Mouse (Mus musculus) stomach, postnatal 0 days (tissue): ENCODE results near the gene Dpm1. TPM values are rescaled to one million over a fixed set of nuclear protein-coding genes. Genes with fewer than 3 reads are reported as not detected.
A peak's percentile ranks its signal among the peaks of the same experiment; 100 is the strongest.

Source experiments
- ATAC-seq: fragments of 200-750 bp; cut with Nextera tagmentation; 2 replicates; pipeline ENCODE4 v1.8.0; 2017; ENCODE audit not compliant: low FRiP score, low TSS enrichment
- DNase-seq: peaks from one replicate; pipeline ENCODE4 v3.0.0-alpha.2; 2016; ENCODE audit warnings: low spot score
- H3K27ac ChIP-seq: fragments of 300-500 bp; sonication (generic); replicated peaks from 2 replicates; pipeline ENCODE4 v1.5.1; 2014; ENCODE audit warnings: mild to moderate bottlenecking, control low read depth
- H3K27me3 ChIP-seq: fragments of 300-500 bp; sonication (generic); 2 replicates; pipeline ENCODE4 v1.6.1; 2014; ENCODE audit warnings: low read length; ENCODE audit not compliant: control insufficient read depth, insufficient read depth
- H3K36me3 ChIP-seq: fragments of 300-500 bp; sonication (generic); 2 replicates; pipeline ENCODE4 v1.6.1; 2014; ENCODE audit warnings: low read length, mixed read lengths; ENCODE audit not compliant: control insufficient read depth, insufficient read depth
- H3K4me1 ChIP-seq: fragments of 300-500 bp; sonication (generic); replicated peaks from 2 replicates; pipeline ENCODE4 v1.6.1; 2014; ENCODE audit warnings: antibody characterized with exemption; ENCODE audit not compliant: control insufficient read depth, insufficient read depth
- H3K4me2 ChIP-seq: fragments of 300-500 bp; sonication (generic); replicated peaks from 2 replicates; pipeline ENCODE4 v1.6.1; 2014; ENCODE audit warnings: low read depth, mild to moderate bottlenecking, control low read depth, moderate library complexity
- H3K4me3 ChIP-seq: fragments of 300-500 bp; sonication (generic); 2 replicates; pipeline ENCODE4 v1.5.1; 2014; ENCODE audit warnings: low read depth, low read length, control low read depth
- H3K9ac ChIP-seq: fragments of 300-500 bp; sonication (generic); 2 replicates; pipeline ENCODE4 v1.6.1; 2014; ENCODE audit warnings: mild to moderate bottlenecking, low read length, control low read depth, mixed read lengths
- H3K9me3 ChIP-seq: fragments of 300-500 bp; sonication (generic); 2 replicates; pipeline ENCODE4 v1.6.1; 2016; ENCODE audit warnings: low read length; ENCODE audit not compliant: control insufficient read depth
- CTCF ChIP-seq: IDR thresholded peaks from 2 replicates; pipeline ENCODE4 v1.5.1; 2016; ENCODE audit warnings: antibody characterized with exemption, low read depth, mild to moderate bottlenecking, moderate library complexity
- EP300 ChIP-seq: optimal IDR thresholded peaks from 2 replicates; pipeline ENCODE3; 2016; ENCODE audit warnings: antibody characterized with exemption
- WGBS: fragments of 180-500 bp; shearing (Covaris S2); extraction: QIAGEN DNeasy Blood & Tissue Kit; methylation state at CpG from one replicate; pipeline ENCODE4 v1.1.7; 2014; 5-methylcytosine and 5-hydroxymethylcytosine counted together
- polyA plus RNA-seq: library from polyadenylated mRNA; unstranded; fragments of >200 nt; fragmentation: Nextera tagmentation; extraction: Ambion mirVana; gene quantifications from 2 replicates; pipeline ENCODE4 v1.2.1, GENCODE M21; 2015

Dpm1 gene
- polyA plus RNA-seq, 1 experiment from 2014 or later, result 138 TPM

DNA sequence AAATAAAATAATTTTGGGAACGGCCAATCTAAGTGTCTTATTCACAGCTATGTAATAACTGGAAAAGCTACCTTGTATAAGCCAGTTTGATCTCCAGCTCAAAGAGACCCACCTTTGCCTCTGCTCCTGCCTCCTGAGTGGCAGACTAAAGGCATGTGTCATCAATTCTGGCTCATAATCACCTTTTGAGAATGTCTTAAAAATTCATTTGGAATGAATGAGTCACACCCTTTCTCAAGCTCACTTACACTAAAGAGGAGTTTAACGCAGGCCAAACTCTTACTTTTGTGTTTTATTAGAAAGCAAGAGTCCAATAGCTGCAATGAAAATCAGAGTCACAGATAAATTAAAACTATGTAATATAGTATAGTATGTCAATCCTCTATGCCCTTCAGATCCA is 38.5 kb downstream of the Dpm1 start:
- TF ChIP-seq CTCF (no peak), EP300 (no peak)
- Histone ChIP-seq H3K27ac (no peak overlapping the region), H3K9me3 (no peaks in the 10 kb centered on the region), H3K27me3 (no peaks in the 10 kb centered on the region), H3K4me1 (0 out of 2 replicates have a peak, but pooled peaks cover 7% of the 10 kb centered on the region), H3K9ac (no peak overlapping the region), H3K4me2 (no peak overlapping the region), H3K4me3 (no peak overlapping the region), H3K36me3 (peaks cover 5% of the 10 kb centered on the region)
- 68% methylated on average over 2 of the region's 2 CpGs for WGBS
- ATAC-seq (peak; percentile 33; the same call in 1 of the 2 replicates), DNase-seq (no peak)

DNA sequence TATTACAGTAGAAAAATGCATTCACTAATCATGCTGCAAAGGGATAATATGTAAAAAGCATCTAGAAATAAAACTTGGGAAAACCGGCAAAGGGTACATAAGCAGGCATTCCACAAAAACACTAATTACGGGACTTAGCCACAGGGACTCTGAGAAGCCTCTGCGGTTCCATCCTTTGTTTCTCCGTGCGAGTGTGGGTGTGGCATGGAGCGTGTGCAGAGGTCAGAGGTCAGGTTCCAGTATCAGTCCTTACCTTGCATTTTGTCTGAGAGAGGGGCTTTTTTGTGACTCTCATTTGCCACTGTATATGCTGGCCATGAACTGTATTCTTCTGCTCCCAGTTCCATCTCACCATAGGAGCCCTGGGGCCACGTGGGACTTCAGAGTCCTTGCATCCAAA is 54.4 kb downstream of the Dpm1 start:
- TF ChIP-seq EP300 (no peak), CTCF (no peak)
- H3K4me3 ChIP-seq, result no peak overlapping the region
- H3K36me3 ChIP-seq, result peaks cover 2% of the 10 kb centered on the region; the same call in 1 of the 2 replicates
- no peaks in the 10 kb centered on the region for H3K4me1 ChIP-seq
- no peaks in the 10 kb centered on the region for H3K9me3 ChIP-seq
- H3K9ac ChIP-seq, result no peak overlapping the region
- DNase-seq, result no peak
- 51% methylated on average over 7 of the region's 7 CpGs for WGBS
- H3K4me2 ChIP-seq, result no peak overlapping the region
- no peaks in the 10 kb centered on the region for H3K27me3 ChIP-seq
- H3K27ac ChIP-seq, result no peak overlapping the region
- no peak for ATAC-seq

DNA sequence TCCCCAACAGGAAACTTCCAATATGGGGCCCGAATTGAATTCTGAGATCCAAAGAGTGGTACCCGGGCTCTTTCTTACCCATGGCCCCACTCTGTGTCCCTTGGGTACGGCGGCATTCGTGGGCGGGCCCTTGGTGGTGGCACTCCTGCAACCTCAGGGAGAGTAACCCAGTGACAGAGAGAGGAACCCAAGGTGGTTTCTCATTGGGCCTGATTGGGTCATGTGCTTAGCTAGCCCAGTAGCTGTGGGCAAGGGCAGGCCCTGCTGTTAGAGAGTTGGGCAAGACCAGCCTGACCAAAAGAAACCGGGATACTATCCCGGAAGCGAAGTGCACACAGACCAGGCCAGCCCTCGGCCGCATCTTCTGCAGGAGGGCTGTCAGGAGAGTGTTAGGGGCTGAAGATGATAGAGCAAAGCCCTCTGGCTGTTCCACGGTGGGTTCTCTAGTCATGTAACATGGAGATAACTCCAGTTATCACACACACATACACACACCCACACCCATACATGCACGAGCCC is 60.2 kb downstream of the Dpm1 start:
- WGBS, result 10% methylated on average over 13 of the region's 13 CpGs
- no peaks in the 10 kb centered on the region for H3K27me3 ChIP-seq
- peak overlapping the region; percentile 33 for H3K4me2 ChIP-seq
- DNase-seq, result peak; percentile 87
- H3K36me3 ChIP-seq, result peaks cover 2% of the 10 kb centered on the region; the same call in 1 of the 2 replicates
- ATAC-seq, result peak; percentile 98
- H3K4me3 ChIP-seq, result peak overlapping the region; percentile 13; the same call in 1 of the 2 replicates
- peak overlapping the region; percentile 36 for H3K9ac ChIP-seq
- H3K27ac ChIP-seq, result peak overlapping the region; percentile 5; the same call in 1 of the 2 replicates
- TF ChIP-seq EP300 (no peak), CTCF (0 out of 2 replicates have a peak, but pooled peaks have one; percentile 1)
- peaks cover 5% of the 10 kb centered on the region for H3K4me1 ChIP-seq
- no peaks in the 10 kb centered on the region for H3K9me3 ChIP-seq

DNA sequence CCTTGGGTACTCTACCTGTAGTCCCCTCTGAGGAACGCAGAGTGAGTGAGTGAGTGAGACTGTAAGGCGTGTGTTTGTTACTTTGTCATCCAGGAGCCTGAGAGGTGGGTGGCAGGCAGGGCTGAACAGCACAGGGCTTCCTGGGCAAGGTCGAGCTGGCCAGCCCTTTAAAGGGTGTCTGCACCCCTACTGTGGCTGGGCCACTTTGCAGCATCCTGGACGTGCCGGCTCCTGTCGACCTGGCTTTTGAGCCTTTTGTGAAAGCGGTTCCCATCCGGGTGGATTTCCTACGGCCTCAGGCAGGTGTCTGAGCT is 60.6 kb downstream of the Dpm1 start:
- no peaks in the 10 kb centered on the region for H3K36me3 ChIP-seq
- peak overlapping the region; percentile 33 for H3K4me2 ChIP-seq
- H3K4me1 ChIP-seq, result peaks cover 5% of the 10 kb centered on the region
- peak overlapping the region; percentile 13; the same call in 1 of the 2 replicates for H3K4me3 ChIP-seq
- H3K9ac ChIP-seq, result peak overlapping the region; percentile 36
- ATAC-seq, result peak; percentile 27
- TF ChIP-seq CTCF, result no peak
- TF ChIP-seq EP300, result no peak
- H3K27ac ChIP-seq, result peak overlapping the region; percentile 5; the same call in 1 of the 2 replicates
- H3K9me3 ChIP-seq, result no peaks in the 10 kb centered on the region
- no peak for DNase-seq
- 13% methylated on average over 9 of the region's 9 CpGs for WGBS
- H3K27me3 ChIP-seq, result no peaks in the 10 kb centered on the region

DNA sequence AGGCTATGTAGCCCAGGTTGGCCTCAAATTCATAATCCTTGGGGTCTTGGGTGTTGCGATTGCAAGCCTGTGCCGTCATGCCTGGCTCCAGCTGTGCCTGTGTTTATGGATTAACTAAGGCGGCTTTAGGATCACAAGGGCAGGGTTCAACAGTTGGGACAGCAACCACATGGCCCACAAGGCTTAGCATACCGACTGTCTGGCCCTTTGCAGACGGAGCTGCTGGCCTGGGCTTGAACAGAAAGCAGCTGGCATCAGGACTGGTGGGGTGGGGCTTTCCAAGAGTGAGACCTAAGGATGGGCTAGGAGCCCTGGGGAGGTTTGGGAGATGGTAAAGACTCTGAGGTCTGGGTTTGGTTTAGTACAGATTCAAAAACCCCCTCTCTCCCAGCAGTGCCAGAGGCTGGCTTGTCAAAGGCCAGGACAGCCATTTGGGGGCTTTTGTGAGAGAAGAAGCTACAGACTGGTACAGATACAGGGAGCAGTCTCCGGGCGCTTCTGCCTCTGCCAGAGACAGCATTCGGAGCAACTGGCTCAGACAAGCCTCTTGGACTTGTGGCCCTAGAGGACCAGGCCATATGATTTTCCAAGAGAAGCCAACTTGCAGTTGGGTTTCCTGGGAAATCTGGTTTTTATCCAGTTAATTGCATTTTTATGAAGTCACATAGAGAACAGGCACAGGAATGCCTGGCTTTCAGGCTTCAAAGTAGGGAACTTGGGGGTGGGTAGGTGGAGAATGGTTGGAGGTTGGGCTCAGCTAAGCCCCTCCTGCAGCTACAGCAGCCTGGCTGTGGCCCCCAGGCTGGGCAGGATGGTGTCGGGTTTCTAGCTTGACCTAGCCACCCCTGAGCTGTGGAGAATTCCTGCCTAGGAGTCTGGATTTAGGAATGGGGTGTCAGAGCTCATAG is 61.2 kb downstream of the Dpm1 start:
- Histone ChIP-seq H3K27me3 (no peaks in the 10 kb centered on the region), H3K27ac (peak overlapping the region; percentile 65), H3K9me3 (no peaks in the 10 kb centered on the region), H3K36me3 (no peaks in the 10 kb centered on the region), H3K4me3 (no peak overlapping the region), H3K9ac (no peak overlapping the region; the same call in 1 of the 2 replicates), H3K4me2 (peak overlapping the region; percentile 33; the same call in 1 of the 2 replicates), H3K4me1 (peaks cover 5% of the 10 kb centered on the region)
- ATAC-seq, result peak; percentile 17; the same call in 1 of the 2 replicates
- 35% methylated on average over 9 of the region's 9 CpGs for WGBS
- TF ChIP-seq CTCF (no peak), EP300 (no peak)
- DNase-seq, result no peak

DNA sequence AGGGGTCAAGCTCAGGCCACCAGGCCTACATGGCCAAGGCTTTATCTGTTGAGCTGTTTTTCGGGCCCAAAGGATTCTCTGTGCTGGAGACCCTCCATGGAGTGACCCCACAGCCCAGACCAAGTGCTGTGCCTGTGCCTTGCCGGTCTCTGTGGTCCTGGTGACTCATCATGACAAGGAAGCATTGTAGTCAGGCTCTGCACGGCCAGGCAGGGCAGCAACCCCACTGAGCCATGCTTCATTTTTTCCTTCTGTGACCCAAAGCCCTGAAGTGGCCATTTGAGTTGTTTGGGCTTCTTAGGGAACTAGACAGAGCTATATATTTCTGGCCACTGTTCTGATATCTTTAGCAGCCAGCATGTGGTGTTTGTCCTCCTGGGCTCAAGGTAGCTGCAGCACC is 62.6 kb downstream of the Dpm1 start:
- DNase-seq (no peak), ATAC-seq (no peak)
- no peaks in the 10 kb centered on the region for H3K9me3 ChIP-seq
- H3K36me3 ChIP-seq, result no peaks in the 10 kb centered on the region
- H3K27ac ChIP-seq, result no peak overlapping the region
- no peak overlapping the region for H3K4me3 ChIP-seq
- no peak for TF ChIP-seq EP300
- TF ChIP-seq CTCF, result no peak
- no peaks in the 10 kb centered on the region for H3K27me3 ChIP-seq
- 49% methylated on average over 3 of the region's 3 CpGs for WGBS
- H3K4me2 ChIP-seq, result no peak overlapping the region
- H3K4me1 ChIP-seq, result peaks cover 5% of the 10 kb centered on the region
- H3K9ac ChIP-seq, result no peak overlapping the region
